Mouse (Mus musculus) brain, embryonic 14.5 days (tissue): ENCODE measurements around the gene Btbd19.

ENCODE experiments used
- CTCF ChIP-seq: fragments of 200-500 bp; IDR thresholded peaks from 2 replicates; pipeline ENCODE4 v1.5.1; 2012; ENCODE audit warnings: inconsistent platforms, mild to moderate bottlenecking, moderate library complexity, borderline replicate concordance; ENCODE audit not compliant: insufficient read depth, insufficient read length; ENCODE audit errors: extremely low read depth
- POLR2A ChIP-seq: fragments of 200-500 bp; IDR thresholded peaks from 2 replicates; pipeline ENCODE4 v1.6.1; 2012; ENCODE audit warnings: mild to moderate bottlenecking, inconsistent platforms, borderline replicate concordance; ENCODE audit not compliant: poor library complexity, insufficient read depth, insufficient read length, severe bottlenecking; ENCODE audit errors: extremely low read depth

GRCm38 (mm10) chr4:117100036-117100435 lies 25.5 kb downstream of the Btbd19 start:
- TF ChIP-seq CTCF (no peak), POLR2A (no peak)
